Mouse (Mus musculus) intestine, postnatal 0 days (tissue): ENCODE results near the gene Dlgap4. TPM values are rescaled to one million over a fixed set of nuclear protein-coding genes. Genes with fewer than 3 reads are reported as not detected.

Source experiments
- ATAC-seq: fragments of 200-750 bp; cut with Nextera tagmentation; 2 replicates; pipeline ENCODE4 v1.8.0; 2017; ENCODE audit warnings: mild to moderate bottlenecking, moderate TSS enrichment, moderate library complexity
- H3K27ac ChIP-seq: fragments of 300-500 bp; sonication (generic); 2 replicates; pipeline ENCODE4 v1.5.1; 2014; ENCODE audit warnings: mild to moderate bottlenecking, low read depth, low read length, moderate library complexity
- H3K27me3 ChIP-seq: fragments of 300-500 bp; sonication (generic); replicated peaks from 2 replicates; pipeline ENCODE4 v1.6.1; 2014; ENCODE audit warnings: low read length, mixed read lengths; ENCODE audit not compliant: control insufficient read depth, insufficient read depth
- H3K36me3 ChIP-seq: fragments of 300-500 bp; sonication (generic); 2 replicates; pipeline ENCODE4 v1.6.1; 2014; ENCODE audit warnings: mild to moderate bottlenecking, moderate library complexity; ENCODE audit not compliant: control insufficient read depth, insufficient read depth
- H3K4me1 ChIP-seq: fragments of 300-500 bp; sonication (generic); replicated peaks from 2 replicates; pipeline ENCODE4 v1.6.1; 2014; ENCODE audit warnings: antibody characterized with exemption, low read length, mixed read lengths; ENCODE audit not compliant: control insufficient read depth, insufficient read depth
- H3K4me2 ChIP-seq: fragments of 300-500 bp; sonication (generic); replicated peaks from 2 replicates; pipeline ENCODE4 v1.6.1; 2014; ENCODE audit warnings: low read depth, mild to moderate bottlenecking, moderate library complexity
- H3K4me3 ChIP-seq: fragments of 300-500 bp; sonication (generic); 2 replicates; pipeline ENCODE4 v1.5.1; 2014; ENCODE audit warnings: low read depth, low read length
- H3K9ac ChIP-seq: fragments of 300-500 bp; sonication (generic); 2 replicates; pipeline ENCODE4 v1.6.1; 2014; ENCODE audit warnings: mild to moderate bottlenecking, low read depth, low read length
- H3K9me3 ChIP-seq: fragments of 300-500 bp; sonication (generic); 2 replicates; pipeline ENCODE4 v1.6.1; 2016; ENCODE audit warnings: mixed run types; ENCODE audit not compliant: control insufficient read depth
- CTCF ChIP-seq: sonication (generic); IDR thresholded peaks from 2 replicates; pipeline ENCODE4 v1.5.1; 2016; ENCODE audit warnings: low read depth, mild to moderate bottlenecking, control low read depth, antibody characterized with exemption, moderate library complexity
- WGBS: fragments of 180-500 bp; shearing (Covaris S2); extraction: QIAGEN DNeasy Blood & Tissue Kit; methylation state at CpG from one replicate; pipeline ENCODE4 v1.1.7; 2014; 5-methylcytosine and 5-hydroxymethylcytosine counted together
- polyA plus RNA-seq: library from polyadenylated mRNA; unstranded; fragments of >200 nt; fragmentation: Nextera tagmentation; extraction: Ambion mirVana; gene quantifications from 2 replicates; pipeline ENCODE4 v1.2.1, GENCODE M21; 2015

Gene Dlgap4
- polyA plus RNA-seq, 1 experiment from 2014 or later, result 43.1 TPM

GRCm38 (mm10) chr2:156649450-156649849, 35.9 kb downstream of the Dlgap4 start:
- no peak for ATAC-seq
- Histone ChIP-seq H3K4me2 (no peak overlapping the region), H3K36me3 (no peaks in the 10 kb centered on the region), H3K9me3 (no peaks in the 10 kb centered on the region), H3K27ac (no peak overlapping the region), H3K4me3 (no peak overlapping the region), H3K4me1 (no peaks in the 10 kb centered on the region), H3K9ac (no peak overlapping the region), H3K27me3 (no peaks in the 10 kb centered on the region; the same call in 1 of the 2 replicates)
- TF ChIP-seq CTCF, result no peak
- WGBS, result 78% methylated on average over 5 of the region's 5 CpGs

GRCm38 (mm10) chr2:156651019-156651418, 37.5 kb downstream of the Dlgap4 start:
- TF ChIP-seq CTCF, result no peak
- H3K4me2 ChIP-seq, result no peak overlapping the region
- H3K27me3 ChIP-seq, result no peaks in the 10 kb centered on the region; the same call in 1 of the 2 replicates
- H3K27ac ChIP-seq, result no peak overlapping the region
- H3K36me3 ChIP-seq, result no peaks in the 10 kb centered on the region
- no peak overlapping the region for H3K4me3 ChIP-seq
- 68% methylated on average over 6 of the region's 6 CpGs for WGBS
- H3K4me1 ChIP-seq, result no peaks in the 10 kb centered on the region
- no peaks in the 10 kb centered on the region for H3K9me3 ChIP-seq
- no peak for ATAC-seq
- no peak overlapping the region for H3K9ac ChIP-seq

GRCm38 (mm10) chr2:156652841-156653240, 39.3 kb downstream of the Dlgap4 start:
- H3K4me3 ChIP-seq, result no peak overlapping the region
- no peak overlapping the region for H3K4me2 ChIP-seq
- no peak for TF ChIP-seq CTCF
- no peak overlapping the region for H3K9ac ChIP-seq
- no peaks in the 10 kb centered on the region for H3K9me3 ChIP-seq
- 7% methylated on average over 8 of the region's 8 CpGs for WGBS
- H3K27ac ChIP-seq, result no peak overlapping the region
- no peaks in the 10 kb centered on the region; the same call in 1 of the 2 replicates for H3K27me3 ChIP-seq
- H3K4me1 ChIP-seq, result no peaks in the 10 kb centered on the region
- ATAC-seq, result no peak
- no peaks in the 10 kb centered on the region for H3K36me3 ChIP-seq

GRCm38 (mm10) chr2:156654148-156654547, 40.6 kb downstream of the Dlgap4 start:
- no peak for TF ChIP-seq CTCF
- Histone ChIP-seq H3K27ac (no peak overlapping the region), H3K4me3 (no peak overlapping the region), H3K9me3 (no peaks in the 10 kb centered on the region), H3K4me2 (no peak overlapping the region), H3K27me3 (no peaks in the 10 kb centered on the region; the same call in 1 of the 2 replicates), H3K9ac (no peak overlapping the region), H3K4me1 (no peaks in the 10 kb centered on the region), H3K36me3 (no peaks in the 10 kb centered on the region)
- WGBS, result 70% methylated on average over 5 of the region's 5 CpGs
- no peak for ATAC-seq

GRCm38 (mm10) chr2:156655626-156656025, 42.1 kb downstream of the Dlgap4 start:
- Histone ChIP-seq H3K4me1 (no peaks in the 10 kb centered on the region), H3K27ac (no peak overlapping the region), H3K4me3 (no peak overlapping the region), H3K9ac (no peak overlapping the region), H3K27me3 (no peaks in the 10 kb centered on the region; the same call in 1 of the 2 replicates), H3K36me3 (no peaks in the 10 kb centered on the region), H3K4me2 (no peak overlapping the region), H3K9me3 (no peaks in the 10 kb centered on the region)
- 53% methylated on average over 5 of the region's 5 CpGs for whole genome bisulfite sequencing
- no peak for ATAC-seq
- TF ChIP-seq CTCF, result no peak

GRCm38 (mm10) chr2:156657522-156657921, 44.0 kb downstream of the Dlgap4 start:
- Histone ChIP-seq H3K9ac (no peak overlapping the region), H3K9me3 (no peaks in the 10 kb centered on the region), H3K36me3 (no peaks in the 10 kb centered on the region), H3K4me3 (no peak overlapping the region), H3K4me2 (no peak overlapping the region), H3K27ac (no peak overlapping the region), H3K27me3 (no peaks in the 10 kb centered on the region; the same call in 1 of the 2 replicates), H3K4me1 (no peaks in the 10 kb centered on the region)
- WGBS, result 83% methylated on average over 8 of the region's 8 CpGs
- TF ChIP-seq CTCF, result no peak
- no peak for ATAC-seq

- H3K36me3 ChIP-seq, result no peaks in the 10 kb centered on the region
- no peaks in the 10 kb centered on the region; the same call in 1 of the 2 replicates for H3K27me3 ChIP-seq
- no peak overlapping the region for H3K4me2 ChIP-seq
- 82% methylated on average over 10 of the region's 10 CpGs for WGBS
- no peak for TF ChIP-seq CTCF
- H3K9me3 ChIP-seq, result no peaks in the 10 kb centered on the region
- no peak for ATAC-seq
- no peak overlapping the region for H3K4me3 ChIP-seq
- no peak overlapping the region for H3K27ac ChIP-seq
- no peaks in the 10 kb centered on the region for H3K4me1 ChIP-seq
- no peak overlapping the region for H3K9ac ChIP-seq
These were observed 44.7 kb downstream of the Dlgap4 start for GRCm38 (mm10) chr2:156658221-156658620.
